Mouse (Mus musculus): ENCODE data around the gene Lyz1. TPM values are rescaled to one million over a fixed set of nuclear protein-coding genes. Genes with fewer than 3 reads are reported as not detected.
"Not testable (repeated sequence)": the region's sequence is repeated elsewhere in the genome, so short reads cannot be mapped to it uniquely, and the experiment has no call there.

The Lyz1 gene
- polyA plus RNA-seq, 1 experiment from 2014 or later = 7.2 TPM

- H3K9ac ChIP-seq (ENCODE audit: low read depth, low read length); ATAC-seq (replicated peaks; ENCODE audit: insufficient number of reproducible peaks, low FRiP score, low TSS enrichment); H3K27ac ChIP-seq (ENCODE audit: low read depth, low read length); H3K9me3 ChIP-seq (replicated peaks; ENCODE audit: control insufficient read depth, low read length); H3K4me3 ChIP-seq (ENCODE audit: low read depth, low read length); H3K36me3 ChIP-seq (ENCODE audit: control insufficient read depth, insufficient read depth, low read length); H3K4me1 ChIP-seq (ENCODE audit: control insufficient read depth, insufficient read depth, low read length); H3K27me3 ChIP-seq (ENCODE audit: control insufficient read depth, insufficient read depth, low read length); H3K4me2 ChIP-seq: not testable (repeated sequence)
- WGBS (ENCODE audit: insufficient replicate concordance) = 72% methylated on average over 9 of the region's 9 CpGs
Observed at GRCm38 (mm10) chr10:117277779-117278178, 14.9 kb downstream of the Lyz1 start.

GRCm38 (mm10) chr10:117275681-117276369 lies 16.8 kb downstream of the Lyz1 start:
- no peak for ATAC-seq (replicated peaks; ENCODE audit: insufficient number of reproducible peaks, low FRiP score, low TSS enrichment)
- Histone ChIP-seq H3K9me3 (replicated peaks; ENCODE audit: control insufficient read depth, low read length) (no peaks in the 10 kb centered on the region), H3K36me3 (ENCODE audit: control insufficient read depth, insufficient read depth, low read length) (no peaks in the 10 kb centered on the region), H3K27ac (ENCODE audit: low read depth, low read length) (no peak overlapping the region), H3K9ac (ENCODE audit: low read depth, low read length) (no peak overlapping the region), H3K4me1 (ENCODE audit: control insufficient read depth, insufficient read depth, low read length) (no peaks in the 10 kb centered on the region), H3K27me3 (ENCODE audit: control insufficient read depth, insufficient read depth, low read length) (peaks cover 2% of the 10 kb centered on the region; the same call in 1 of the 2 replicates), H3K4me2 (no peak overlapping the region), H3K4me3 (ENCODE audit: low read depth, low read length) (no peak overlapping the region)
- WGBS (ENCODE audit: insufficient replicate concordance) = 73% methylated on average over 10 of the region's 10 CpGs

- not testable (repeated sequence) for H3K27me3 ChIP-seq (ENCODE audit: control insufficient read depth, insufficient read depth, low read length); H3K9me3 ChIP-seq (replicated peaks; ENCODE audit: control insufficient read depth, low read length); H3K4me2 ChIP-seq; H3K9ac ChIP-seq (ENCODE audit: low read depth, low read length); H3K36me3 ChIP-seq (ENCODE audit: control insufficient read depth, insufficient read depth, low read length); H3K4me3 ChIP-seq (ENCODE audit: low read depth, low read length); H3K27ac ChIP-seq (ENCODE audit: low read depth, low read length); H3K4me1 ChIP-seq (ENCODE audit: control insufficient read depth, insufficient read depth, low read length); ATAC-seq (replicated peaks; ENCODE audit: insufficient number of reproducible peaks, low FRiP score, low TSS enrichment)
- 90% methylated on average over 3 of the region's 7 CpGs for WGBS (ENCODE audit: insufficient replicate concordance)
Observed at GRCm38 (mm10) chr10:117274645-117275044, 18.0 kb downstream of the Lyz1 start.

- no peaks in the 10 kb centered on the region for H3K4me1 ChIP-seq (ENCODE audit: control insufficient read depth, insufficient read depth, low read length)
- H3K9ac ChIP-seq (ENCODE audit: low read depth, low read length) = no peak overlapping the region
- H3K4me3 ChIP-seq (ENCODE audit: low read depth, low read length) = no peak overlapping the region
- H3K27ac ChIP-seq (ENCODE audit: low read depth, low read length) = no peak overlapping the region
- no peak overlapping the region for H3K4me2 ChIP-seq
- ATAC-seq (replicated peaks; ENCODE audit: insufficient number of reproducible peaks, low FRiP score, low TSS enrichment) = no peak
- H3K36me3 ChIP-seq (ENCODE audit: control insufficient read depth, insufficient read depth, low read length) = no peaks in the 10 kb centered on the region
- H3K27me3 ChIP-seq (ENCODE audit: control insufficient read depth, insufficient read depth, low read length) = no peaks in the 10 kb centered on the region
- no peaks in the 10 kb centered on the region for H3K9me3 ChIP-seq (replicated peaks; ENCODE audit: control insufficient read depth, low read length)
Observed at GRCm38 (mm10) chr10:117272023-117272422, 20.6 kb downstream of the Lyz1 start.

GRCm38 (mm10) chr10:117259870-117260269 lies 32.8 kb downstream of the Lyz1 start:
- no peak overlapping the region for H3K9ac ChIP-seq (ENCODE audit: low read depth, low read length)
- H3K9me3 ChIP-seq (replicated peaks; ENCODE audit: control insufficient read depth, low read length) = 0 out of 2 replicates have a peak, but pooled peaks cover 3% of the 10 kb centered on the region
- H3K4me3 ChIP-seq (ENCODE audit: low read depth, low read length) = no peak overlapping the region
- ATAC-seq (replicated peaks; ENCODE audit: insufficient number of reproducible peaks, low FRiP score, low TSS enrichment) = no peak
- no peak overlapping the region for H3K27ac ChIP-seq (ENCODE audit: low read depth, low read length)
- H3K4me1 ChIP-seq (ENCODE audit: control insufficient read depth, insufficient read depth, low read length) = no peaks in the 10 kb centered on the region
- H3K4me2 ChIP-seq = no peak overlapping the region
- no peaks in the 10 kb centered on the region for H3K36me3 ChIP-seq (ENCODE audit: control insufficient read depth, insufficient read depth, low read length)
- no peaks in the 10 kb centered on the region for H3K27me3 ChIP-seq (ENCODE audit: control insufficient read depth, insufficient read depth, low read length)

- Histone ChIP-seq H3K27me3 (ENCODE audit: control insufficient read depth, insufficient read depth, low read length) (no peaks in the 10 kb centered on the region), H3K9me3 (replicated peaks; ENCODE audit: control insufficient read depth, low read length) (no peaks in the 10 kb centered on the region), H3K36me3 (ENCODE audit: control insufficient read depth, insufficient read depth, low read length) (no peaks in the 10 kb centered on the region), H3K4me3 (ENCODE audit: low read depth, low read length) (no peak within 1 kb of the TSS), H3K4me1 (ENCODE audit: control insufficient read depth, insufficient read depth, low read length) (peaks cover 3% of the 10 kb centered on the region; the same call in 1 of the 2 replicates), H3K27ac (ENCODE audit: low read depth, low read length) (no peak within 1 kb of the TSS), H3K4me2 (no peak within 1 kb of the TSS), H3K9ac (ENCODE audit: low read depth, low read length) (no peak within 1 kb of the TSS)
- ATAC-seq (replicated peaks; ENCODE audit: insufficient number of reproducible peaks, low FRiP score, low TSS enrichment) = no peak
- WGBS (ENCODE audit: insufficient replicate concordance) = 81% methylated on average over 12 of the region's 12 CpGs
Observed at GRCm38 (mm10) chr10:117238603-117239002, 54.1 kb downstream of the Lyz1 start, which contains the start of gene 9530003J23Rik. 9530003J23Rik (minus strand) TSS chr10:117238703.

Other genes starting within 250 kb of the Lyz1 start
- 49.7 and 54.6 TPM in 2 replicates for gene Lrrc10, start 247.5 kb downstream of the Lyz1 start, polyA plus RNA-seq (2014; fragmentation: Nextera tagmentation; extraction: Ambion mirVana)
- gene Cct2, start 229.1 kb downstream of the Lyz1 start, polyA plus RNA-seq (2014; fragmentation: Nextera tagmentation; extraction: Ambion mirVana) = 211 and 221 TPM in 2 replicates
- 27.1 and 30.4 TPM in 2 replicates for gene Frs2, start 144.3 kb downstream of the Lyz1 start, polyA plus RNA-seq (2014; fragmentation: Nextera tagmentation; extraction: Ambion mirVana)
- gene Yeats4, start 68.4 kb downstream of the Lyz1 start, polyA plus RNA-seq (2014; fragmentation: Nextera tagmentation; extraction: Ambion mirVana) = 66.4 and 75.9 TPM in 2 replicates
- gene 9530003J23Rik, start 54.2 kb downstream of the Lyz1 start, polyA plus RNA-seq (2014; fragmentation: Nextera tagmentation; extraction: Ambion mirVana) = not detected in 2 replicates
- gene Lyz2, start 10.5 kb downstream of the Lyz1 start, polyA plus RNA-seq (2014; fragmentation: Nextera tagmentation; extraction: Ambion mirVana) = 65.0 and 75.3 TPM in 2 replicates
- gene Cpsf6, start 87.1 kb upstream of the Lyz1 start, polyA plus RNA-seq (2014; fragmentation: Nextera tagmentation; extraction: Ambion mirVana) = 97.9 and 117 TPM in 2 replicates

Data from heart, embryonic 11.5 days (tissue).